Mouse (Mus musculus) megakaryocyte progenitor cell, adult 5-6 weeks (primary cell): ENCODE data around the gene Tmprss6. TPM values are rescaled to one million over a fixed set of nuclear protein-coding genes. Genes with fewer than 3 reads are reported as not detected.
A peak's percentile ranks its signal among the peaks of the same experiment; 100 is the strongest.

Experiments
- ATAC-seq: replicated peaks from 2 replicates; pipeline ENCODE4 v1.8.0; 2016; ENCODE audit warnings: mild to moderate bottlenecking, moderate TSS enrichment, inconsistent platforms; ENCODE audit not compliant: poor library complexity
- total RNA-seq, 2 experiments: library from RNA; stranded (forward) in 1 of 2; stranded (reverse) in 1 of 2; fragments of 157-497, 149-512 nt in 1 of 2; fragments of 200-1000 nt in 1 of 2; gene quantifications; 2 replicates each; pipeline versions ENCODE4 v1.2.3 to v1.2.4; 2015 to 2017

Gene Tmprss6
- total RNA-seq (2015) (not detected in 2 replicates), total RNA-seq (2017) (not detected in 2 replicates)

- ATAC-seq = no peak
Observed at GRCm38 (mm10) chr15:78468379-78468937, at the start of gene Tmprss6. Gene Tmprss6, minus strand, starts transcription at chr15:78468634.

- ATAC-seq = no peak
Observed at GRCm38 (mm10) chr15:78518221-78518620, 49.8 kb upstream of the Tmprss6 start.

GRCm38 (mm10) chr15:78515759-78516158 lies 47.3 kb upstream of the Tmprss6 start:
- peak; percentile 42; the same call in 1 of the 2 replicates for ATAC-seq

GRCm38 (mm10) chr15:78514393-78515146 lies 46.1 kb upstream of the Tmprss6 start:
- peak; percentile 69 for ATAC-seq

GRCm38 (mm10) chr15:78513019-78513418 lies 44.6 kb upstream of the Tmprss6 start:
- no peak for ATAC-seq

GRCm38 (mm10) chr15:78511951-78512350 lies 43.5 kb upstream of the Tmprss6 start:
- no peak for ATAC-seq

- ATAC-seq = 0 out of 2 replicates have a peak, but pooled peaks have one; percentile 24
Observed at GRCm38 (mm10) chr15:78510736-78511135, 42.3 kb upstream of the Tmprss6 start.

GRCm38 (mm10) chr15:78510121-78510576 lies 41.7 kb upstream of the Tmprss6 start:
- ATAC-seq = peak; percentile 16; the same call in 1 of the 2 replicates

GRCm38 (mm10) chr15:78509297-78509899 lies 41.0 kb upstream of the Tmprss6 start:
- ATAC-seq = no peak

GRCm38 (mm10) chr15:78508443-78508842 lies 40.0 kb upstream of the Tmprss6 start:
- ATAC-seq = no peak

- no peak for ATAC-seq
Observed at GRCm38 (mm10) chr15:78505541-78505940, 37.1 kb upstream of the Tmprss6 start.

- no peak for ATAC-seq
Observed at GRCm38 (mm10) chr15:78504816-78505215, 36.4 kb upstream of the Tmprss6 start.

GRCm38 (mm10) chr15:78504013-78504412 lies 35.6 kb upstream of the Tmprss6 start:
- ATAC-seq = no peak

GRCm38 (mm10) chr15:78502437-78503132 lies 34.2 kb upstream of the Tmprss6 start:
- no peak for ATAC-seq

GRCm38 (mm10) chr15:78494968-78495406 lies 26.6 kb upstream of the Tmprss6 start, which contains the start of gene Il2rb:
Gene Il2rb, minus strand, starts transcription at chr15:78495271.
- no peak for ATAC-seq

GRCm38 (mm10) chr15:78493401-78494010 lies 25.1 kb upstream of the Tmprss6 start:
- no peak for ATAC-seq

- no peak for ATAC-seq
Observed at GRCm38 (mm10) chr15:78491301-78491700, 22.9 kb upstream of the Tmprss6 start.

GRCm38 (mm10) chr15:78489906-78490305 lies 21.5 kb upstream of the Tmprss6 start:
- no peak for ATAC-seq

- no peak for ATAC-seq
Observed at GRCm38 (mm10) chr15:78489248-78489647, 20.8 kb upstream of the Tmprss6 start.

GRCm38 (mm10) chr15:78487066-78487465 lies 18.6 kb upstream of the Tmprss6 start:
- no peak for ATAC-seq

GRCm38 (mm10) chr15:78486564-78486963 lies 18.1 kb upstream of the Tmprss6 start:
- no peak for ATAC-seq
